Mouse (Mus musculus) hindbrain, embryonic 15.5 days (tissue): ENCODE data around the gene 3110082I17Rik. TPM values are rescaled to one million over a fixed set of nuclear protein-coding genes. Genes with fewer than 3 reads are reported as not detected.

Experiments used
- ATAC-seq: fragments of 200-750 bp; cut with Nextera tagmentation; 2 replicates; pipeline ENCODE4 v1.8.0; 2017; ENCODE audit warnings: low read depth, moderate number of reproducible peaks, moderate TSS enrichment; ENCODE audit not compliant: low FRiP score
- H3K27ac ChIP-seq: fragments of 300-500 bp; sonication (generic); replicated peaks from 2 replicates; pipeline ENCODE4 v1.5.1; 2015; ENCODE audit warnings: mild to moderate bottlenecking, inconsistent platforms
- H3K27me3 ChIP-seq: fragments of 300-500 bp; sonication (generic); 2 replicates; pipeline ENCODE4 v1.6.1; 2015; ENCODE audit warnings: control low read depth, inconsistent platforms
- H3K36me3 ChIP-seq: fragments of 300-500 bp; sonication (generic); 2 replicates; pipeline ENCODE4 v1.6.1; 2015; ENCODE audit warnings: control low read depth, inconsistent platforms
- H3K4me1 ChIP-seq: fragments of 300-500 bp; sonication (generic); replicated peaks from 2 replicates; pipeline ENCODE4 v1.6.1; 2015; ENCODE audit warnings: control low read depth, inconsistent platforms
- H3K4me2 ChIP-seq: fragments of 300-500 bp; sonication (generic); 2 replicates; pipeline ENCODE4 v1.6.1; 2015; ENCODE audit warnings: moderate library complexity, mild to moderate bottlenecking, inconsistent platforms
- H3K4me3 ChIP-seq: fragments of 300-500 bp; sonication (generic); 2 replicates; pipeline ENCODE4 v1.5.1; 2015; ENCODE audit warnings: mild to moderate bottlenecking, inconsistent platforms
- H3K9ac ChIP-seq: fragments of 300-500 bp; sonication (generic); 2 replicates; pipeline ENCODE4 v1.6.1; 2015; ENCODE audit warnings: inconsistent platforms
- H3K9me3 ChIP-seq: fragments of 300-500 bp; sonication (generic); 2 replicates; pipeline ENCODE4 v1.6.1; 2016; ENCODE audit warnings: control low read depth, inconsistent platforms
- WGBS: fragments of 180-500 bp; shearing (Covaris S2); methylation state at CpG from one replicate; pipeline ENCODE4 v1.1.7; 2015; 5-methylcytosine and 5-hydroxymethylcytosine counted together
- polyA plus RNA-seq: library from polyadenylated mRNA; unstranded; fragments of >200 nt; fragmentation: Nextera tagmentation; extraction: Ambion mirVana; gene quantifications from 2 replicates; pipeline ENCODE4 v1.2.1, GENCODE M21; 2015

3110082I17Rik gene
- polyA plus RNA-seq, 1 experiment from 2014 or later = 17.9 TPM

- H3K4me2 ChIP-seq = no peak overlapping the region
- no peaks in the 10 kb centered on the region for H3K36me3 ChIP-seq
- peaks cover 7% of the 10 kb centered on the region for H3K4me1 ChIP-seq
- no peaks in the 10 kb centered on the region for H3K27me3 ChIP-seq
- H3K4me3 ChIP-seq = no peak overlapping the region
- no peak for ATAC-seq
- H3K27ac ChIP-seq = no peak overlapping the region
- WGBS = 89% methylated on average over 8 of the region's 8 CpGs
- no peaks in the 10 kb centered on the region for H3K9me3 ChIP-seq
- no peak overlapping the region for H3K9ac ChIP-seq
Measured at GRCm38 (mm10) chr5:139403692-139404260, 56.6 kb downstream of the 3110082I17Rik start.

DNA sequence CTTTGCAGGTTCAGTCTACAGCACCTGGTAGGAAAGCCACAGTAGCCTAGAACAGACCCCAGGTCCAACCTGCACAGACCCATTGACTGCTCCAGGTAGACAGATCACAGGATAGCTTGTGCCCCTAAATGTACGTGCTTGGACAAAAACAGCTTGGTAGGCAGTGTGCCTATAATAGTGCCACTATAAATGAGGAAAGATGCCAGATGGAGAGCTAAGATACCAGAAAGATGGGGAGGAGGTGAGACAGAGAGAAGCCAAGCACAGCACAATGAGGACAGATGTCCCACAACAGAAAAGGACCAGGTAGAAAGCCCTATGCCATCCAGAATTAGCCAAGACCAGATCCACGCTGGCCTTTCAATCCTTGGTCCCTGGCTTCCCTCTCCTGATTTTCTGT, 58.2 kb downstream of the 3110082I17Rik start:
- Histone ChIP-seq H3K4me3 (no peak overlapping the region), H3K9ac (no peak overlapping the region), H3K27ac (no peak overlapping the region), H3K9me3 (no peaks in the 10 kb centered on the region), H3K36me3 (no peaks in the 10 kb centered on the region), H3K27me3 (no peaks in the 10 kb centered on the region), H3K4me2 (no peak overlapping the region), H3K4me1 (peaks cover 3% of the 10 kb centered on the region; the same call in 1 of the 2 replicates)
- ATAC-seq = no peak
- 95% methylated on average over 2 of the region's 2 CpGs for WGBS

DNA sequence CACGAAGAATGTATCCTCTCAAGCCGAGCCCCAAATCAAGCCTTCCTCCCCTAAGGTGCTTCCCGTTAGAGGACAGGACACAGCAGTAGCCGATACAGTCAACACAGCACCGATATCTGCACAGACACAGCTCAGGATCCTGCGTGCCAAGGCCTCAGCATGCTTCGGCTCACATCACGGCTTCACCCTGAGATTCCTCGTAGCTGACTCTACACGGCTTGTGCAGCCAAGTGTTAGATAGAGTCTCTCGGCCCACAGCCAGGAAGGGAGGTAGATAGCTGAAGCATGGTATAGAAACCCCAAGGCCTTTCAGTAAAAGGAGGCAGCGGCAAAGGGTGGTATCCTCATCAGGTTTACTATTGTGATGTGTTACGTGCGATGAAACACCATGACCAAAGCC, 60.3 kb downstream of the 3110082I17Rik start:
- no peak overlapping the region for H3K4me3 ChIP-seq
- WGBS = 86% methylated on average over 14 of the region's 14 CpGs
- H3K9ac ChIP-seq = no peak overlapping the region
- no peaks in the 10 kb centered on the region for H3K36me3 ChIP-seq
- no peaks in the 10 kb centered on the region for H3K9me3 ChIP-seq
- no peaks in the 10 kb centered on the region for H3K27me3 ChIP-seq
- ATAC-seq = no peak
- no peak overlapping the region for H3K27ac ChIP-seq
- H3K4me2 ChIP-seq = no peak overlapping the region
- H3K4me1 ChIP-seq = 0 out of 2 replicates have a peak, but pooled peaks cover 3% of the 10 kb centered on the region

GRCm38 (mm10) chr5:139398786-139399185, 61.5 kb downstream of the 3110082I17Rik start:
- no peak overlapping the region for H3K9ac ChIP-seq
- ATAC-seq = no peak
- 85% methylated on average over 5 of the region's 5 CpGs for WGBS

GRCm38 (mm10) chr5:139397959-139398753, 62.2 kb downstream of the 3110082I17Rik start:
- Histone ChIP-seq H3K4me2 (no peak overlapping the region), H3K27me3 (no peaks in the 10 kb centered on the region), H3K27ac (no peak overlapping the region), H3K9ac (no peak overlapping the region), H3K4me3 (no peak overlapping the region), H3K9me3 (no peaks in the 10 kb centered on the region), H3K36me3 (no peaks in the 10 kb centered on the region), H3K4me1 (0 out of 2 replicates have a peak, but pooled peaks cover 3% of the 10 kb centered on the region)
- peak; percentile 74 for ATAC-seq
- WGBS = 41% methylated on average over 5 of the region's 5 CpGs

More at GRCm38 (mm10) chr5:139398786-139399185, 61.5 kb downstream of the 3110082I17Rik start:
- H3K27ac ChIP-seq = no peak overlapping the region
- H3K36me3 ChIP-seq = no peaks in the 10 kb centered on the region
- no peaks in the 10 kb centered on the region for H3K9me3 ChIP-seq
- H3K4me1 ChIP-seq = 0 out of 2 replicates have a peak, but pooled peaks cover 3% of the 10 kb centered on the region
- H3K4me3 ChIP-seq = no peak overlapping the region
- H3K27me3 ChIP-seq = no peaks in the 10 kb centered on the region
- H3K4me2 ChIP-seq = no peak overlapping the region

DNA sequence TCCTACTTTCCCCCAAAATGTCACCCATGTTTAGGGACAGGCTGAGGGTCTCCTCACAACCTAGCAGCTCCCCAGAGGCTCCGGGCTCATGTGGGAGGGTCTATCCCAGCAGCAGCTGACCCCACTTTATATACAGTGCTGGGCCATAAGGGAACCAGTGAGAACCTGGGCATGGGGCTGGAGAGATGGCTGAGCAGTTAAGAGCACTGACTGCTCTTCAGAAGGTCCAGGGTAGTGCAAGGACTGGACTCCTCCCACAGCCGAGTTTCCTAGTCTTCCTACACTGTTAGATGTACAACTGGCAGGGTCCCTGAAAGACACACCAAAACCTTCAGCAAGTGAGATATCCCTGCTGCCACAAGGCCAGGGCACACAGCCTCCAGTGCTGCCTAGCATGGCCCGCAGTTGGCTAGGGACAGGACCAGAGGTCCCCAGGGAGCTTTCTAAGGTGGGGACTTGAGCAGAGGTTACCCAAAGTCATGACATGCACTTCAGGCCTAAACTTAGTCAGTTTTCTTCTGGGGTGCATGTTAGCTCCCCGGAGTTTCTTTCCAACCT, 62.9 kb downstream of the 3110082I17Rik start:
- no peaks in the 10 kb centered on the region for H3K27me3 ChIP-seq
- ATAC-seq = no peak
- 0 out of 2 replicates have a peak, but pooled peaks cover 3% of the 10 kb centered on the region for H3K4me1 ChIP-seq
- H3K9me3 ChIP-seq = no peaks in the 10 kb centered on the region
- H3K27ac ChIP-seq = no peak overlapping the region
- no peak overlapping the region for H3K9ac ChIP-seq
- 94% methylated on average over 4 of the region's 4 CpGs for WGBS
- H3K4me3 ChIP-seq = no peak overlapping the region
- no peaks in the 10 kb centered on the region for H3K36me3 ChIP-seq
- H3K4me2 ChIP-seq = no peak overlapping the region

GRCm38 (mm10) chr5:139395528-139395927, 64.8 kb downstream of the 3110082I17Rik start:
- WGBS = 96% methylated on average over 4 of the region's 4 CpGs
- Histone ChIP-seq H3K27ac (no peak overlapping the region), H3K27me3 (no peaks in the 10 kb centered on the region), H3K36me3 (no peaks in the 10 kb centered on the region), H3K9me3 (no peaks in the 10 kb centered on the region), H3K4me1 (peaks cover 22% of the 10 kb centered on the region), H3K9ac (no peak overlapping the region), H3K4me3 (no peak overlapping the region), H3K4me2 (no peak overlapping the region)
- no peak for ATAC-seq

GRCm38 (mm10) chr5:139394399-139394798, 65.9 kb downstream of the 3110082I17Rik start:
- H3K4me2 ChIP-seq = no peak overlapping the region
- no peaks in the 10 kb centered on the region for H3K9me3 ChIP-seq
- no peaks in the 10 kb centered on the region for H3K27me3 ChIP-seq
- H3K9ac ChIP-seq = no peak overlapping the region
- no peak overlapping the region for H3K27ac ChIP-seq
- H3K36me3 ChIP-seq = no peaks in the 10 kb centered on the region
- WGBS = 72% methylated on average over 7 of the region's 7 CpGs
- H3K4me3 ChIP-seq = no peak overlapping the region
- no peak for ATAC-seq
- H3K4me1 ChIP-seq = peaks cover 30% of the 10 kb centered on the region

GRCm38 (mm10) chr5:139393197-139393588, 67.1 kb downstream of the 3110082I17Rik start:
- ATAC-seq = no peak
- Histone ChIP-seq H3K4me1 (peaks cover 38% of the 10 kb centered on the region), H3K36me3 (no peaks in the 10 kb centered on the region), H3K27ac (no peak overlapping the region), H3K4me2 (no peak overlapping the region), H3K27me3 (no peaks in the 10 kb centered on the region), H3K4me3 (no peak overlapping the region), H3K9ac (no peak overlapping the region), H3K9me3 (no peaks in the 10 kb centered on the region)
- 85% methylated on average over 16 of the region's 16 CpGs for WGBS

DNA sequence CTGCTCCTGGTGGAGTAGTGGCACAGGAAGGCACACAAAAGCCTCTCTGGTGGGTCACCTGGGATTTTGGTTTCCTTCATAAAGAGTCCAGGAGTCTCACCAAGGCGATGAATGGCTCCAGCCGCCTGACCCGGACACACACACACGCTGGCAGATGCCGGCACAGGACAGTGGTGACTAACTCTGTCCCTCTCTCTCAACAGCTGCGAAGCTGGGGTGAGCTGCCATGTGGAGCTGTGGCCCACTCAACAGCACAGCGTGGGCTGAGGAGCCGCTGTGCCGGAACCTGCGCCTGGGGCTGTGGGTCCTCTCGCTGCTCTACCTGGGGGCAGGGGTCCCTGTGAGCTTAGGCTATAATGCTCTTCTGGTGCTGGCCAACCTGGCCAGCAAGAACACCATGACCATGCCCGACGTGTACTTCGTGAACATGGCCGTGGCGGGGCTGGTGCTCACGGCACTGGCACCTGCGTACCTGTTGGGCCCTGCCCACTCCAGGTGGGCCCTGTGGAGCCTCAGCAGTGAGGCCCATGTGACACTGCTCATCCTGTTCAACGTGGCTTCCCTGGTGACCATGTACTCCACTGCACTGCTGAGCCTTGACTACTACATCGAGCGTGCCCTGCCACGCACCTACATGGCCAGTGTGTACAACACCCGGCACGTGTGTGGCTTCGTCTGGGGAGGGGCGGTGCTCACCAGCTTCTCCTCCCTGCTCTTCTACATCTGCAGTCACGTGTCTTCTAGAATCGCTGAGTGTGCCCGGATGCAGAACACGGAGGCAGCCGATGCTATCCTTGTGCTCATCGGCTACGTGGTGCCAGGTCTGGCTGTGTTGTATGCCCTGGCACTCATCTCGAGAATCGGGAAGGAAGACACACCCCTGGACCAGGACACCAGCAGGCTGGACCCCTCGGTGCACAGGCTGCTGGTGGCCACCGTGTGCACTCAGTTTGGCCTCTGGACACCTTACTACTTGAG, 67.8 kb downstream of the 3110082I17Rik start:
- no peak for ATAC-seq
- no peak overlapping the region for H3K27ac ChIP-seq

DNA sequence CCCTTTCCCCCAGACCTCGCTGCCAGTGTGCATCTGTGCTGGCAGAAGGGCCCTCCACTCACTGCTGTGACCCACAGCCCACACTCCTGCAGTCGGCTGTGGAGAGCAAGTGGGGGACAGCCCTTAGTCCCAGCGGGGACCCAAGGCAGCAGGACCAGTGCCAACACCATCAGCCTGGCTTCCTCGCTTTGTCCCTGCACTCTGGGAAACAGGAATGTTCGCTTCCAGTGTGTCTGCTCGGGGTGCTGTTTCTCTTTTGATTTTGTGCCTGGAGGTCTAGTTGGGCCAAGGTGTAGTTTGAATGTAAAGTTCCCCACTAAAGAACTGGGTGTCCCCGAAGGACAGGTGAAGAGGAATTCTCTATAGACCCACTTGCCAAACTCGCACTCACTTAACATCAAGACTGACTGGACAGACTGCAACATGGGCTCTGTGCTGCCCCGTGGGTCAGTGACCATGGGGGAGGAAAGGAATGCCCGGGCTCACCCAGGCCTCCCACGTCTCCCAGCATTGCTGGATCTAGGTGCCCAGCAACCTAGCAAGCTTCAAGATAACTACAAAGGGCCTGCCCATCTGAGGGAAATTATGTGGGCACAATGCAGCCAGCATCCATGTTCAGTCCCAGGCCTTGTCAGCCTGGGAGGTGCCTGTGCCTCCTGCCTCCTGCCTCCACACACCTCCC, 68.9 kb downstream of the 3110082I17Rik start:
- Histone ChIP-seq H3K4me1 (peaks cover 48% of the 10 kb centered on the region), H3K9ac (no peak overlapping the region), H3K9me3 (no peaks in the 10 kb centered on the region), H3K27me3 (no peaks in the 10 kb centered on the region), H3K4me3 (no peak overlapping the region), H3K4me2 (no peak overlapping the region), H3K27ac (peak overlapping the region; percentile 51; the same call in 1 of the 2 replicates), H3K36me3 (no peaks in the 10 kb centered on the region)
- 61% methylated on average over 11 of the region's 11 CpGs for WGBS
- ATAC-seq = no peak

More for the DNA sequence above, 67.8 kb downstream of the 3110082I17Rik start:
- H3K4me3 ChIP-seq = no peak overlapping the region
- WGBS = 95% methylated on average over 37 of the region's 37 CpGs
- H3K4me1 ChIP-seq = peaks cover 44% of the 10 kb centered on the region
- no peaks in the 10 kb centered on the region for H3K27me3 ChIP-seq
- no peak overlapping the region for H3K9ac ChIP-seq
- no peaks in the 10 kb centered on the region for H3K9me3 ChIP-seq
- H3K4me2 ChIP-seq = no peak overlapping the region
- H3K36me3 ChIP-seq = no peaks in the 10 kb centered on the region
